Mouse (Mus musculus) intestine, embryonic 14.5 days (tissue): ENCODE data around the gene Pik3r1. TPM values are rescaled to one million over a fixed set of nuclear protein-coding genes. Genes with fewer than 3 reads are reported as not detected.
A peak's percentile ranks its signal among the peaks of the same experiment; 100 is the strongest.

Experiments
- ATAC-seq: fragments of 200-750 bp; cut with Nextera tagmentation; replicated peaks from 2 replicates; pipeline ENCODE4 v1.8.0; 2017; ENCODE audit warnings: low read depth, moderate number of reproducible peaks, moderate TSS enrichment, moderate library complexity; ENCODE audit not compliant: low FRiP score, low TSS enrichment
- DNase-seq: peaks from one replicate; pipeline ENCODE4 v3.0.0-alpha.2; 2018; ENCODE audit warnings: low spot score
- H3K27ac ChIP-seq: fragments of 300-500 bp; sonication (generic); 2 replicates; pipeline ENCODE4 v1.5.1; 2014; ENCODE audit warnings: low read depth, mild to moderate bottlenecking, control low read depth
- H3K27me3 ChIP-seq: fragments of 300-500 bp; sonication (generic); replicated peaks from 2 replicates; pipeline ENCODE4 v1.6.1; 2014; ENCODE audit warnings: low read length, control low read depth; ENCODE audit not compliant: control insufficient read depth, insufficient read depth
- H3K36me3 ChIP-seq: fragments of 300-500 bp; sonication (generic); 2 replicates; pipeline ENCODE4 v1.6.1; 2014; ENCODE audit warnings: low read length, control low read depth; ENCODE audit not compliant: control insufficient read depth, insufficient read depth
- H3K4me1 ChIP-seq: fragments of 300-500 bp; sonication (generic); replicated peaks from 2 replicates; pipeline ENCODE4 v1.6.1; 2014; ENCODE audit warnings: low read length, control low read depth, mixed read lengths; ENCODE audit not compliant: control insufficient read depth, insufficient read depth
- H3K4me2 ChIP-seq: fragments of 300-500 bp; sonication (generic); 2 replicates; pipeline ENCODE4 v1.6.1; 2014; ENCODE audit warnings: low read length
- H3K4me3 ChIP-seq: fragments of 300-500 bp; sonication (generic); 2 replicates; pipeline ENCODE4 v1.5.1; 2014; ENCODE audit warnings: low read depth, low read length, control low read depth, mixed read lengths
- H3K9ac ChIP-seq: fragments of 300-500 bp; sonication (generic); 2 replicates; pipeline ENCODE4 v1.6.1; 2014; ENCODE audit warnings: mild to moderate bottlenecking, low read length
- H3K9me3 ChIP-seq: fragments of 300-500 bp; sonication (generic); 2 replicates; pipeline ENCODE4 v1.6.1; 2016; ENCODE audit warnings: low read length, control low read depth; ENCODE audit not compliant: control insufficient read depth
- WGBS: fragments of 180-500 bp; shearing (Covaris S2); extraction: QIAGEN DNeasy Blood & Tissue Kit; methylation state at CpG from one replicate; pipeline ENCODE4 v1.1.7; 2014; 5-methylcytosine and 5-hydroxymethylcytosine counted together
- polyA plus RNA-seq: library from polyadenylated mRNA; unstranded; fragments of >200 nt; fragmentation: Nextera tagmentation; extraction: Ambion mirVana; gene quantifications from 2 replicates; pipeline ENCODE4 v1.2.1, GENCODE M21; 2014

Pik3r1 gene
- polyA plus RNA-seq, 1 experiment from 2014 or later, result 52.6 TPM

DNA sequence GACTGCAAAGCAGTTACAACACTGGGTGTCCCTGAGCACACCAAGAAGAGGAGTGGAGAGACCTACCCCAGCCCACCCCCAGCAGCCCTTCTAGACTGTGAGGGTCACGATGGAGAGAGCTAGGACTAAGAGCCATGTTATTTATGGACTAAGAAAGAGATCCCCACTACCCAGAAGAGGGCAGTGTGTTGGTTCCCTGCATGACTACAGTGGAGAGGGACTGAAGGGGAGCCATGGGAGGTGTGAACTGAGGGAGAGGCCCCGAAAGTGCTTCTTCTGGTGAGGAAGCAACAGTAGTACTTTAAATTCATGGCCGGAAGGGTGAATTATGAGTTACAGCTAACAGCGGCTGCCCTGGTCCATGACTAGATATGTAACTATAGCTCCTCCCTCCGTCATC lies 4.9 kb downstream of the Pik3r1 start:
- no peaks in the 10 kb centered on the region for H3K27me3 ChIP-seq
- DNase-seq (no peak), ATAC-seq (no peak)
- no peak overlapping the region for H3K27ac ChIP-seq
- H3K36me3 ChIP-seq, result no peaks in the 10 kb centered on the region; the same call in 1 of the 2 replicates
- H3K4me2 ChIP-seq, result peak overlapping the region; percentile 21; the same call in 1 of the 2 replicates
- WGBS, result 74% methylated on average over 5 of the region's 5 CpGs
- no peaks in the 10 kb centered on the region for H3K9me3 ChIP-seq
- no peak overlapping the region for H3K4me3 ChIP-seq
- peaks cover 65% of the 10 kb centered on the region for H3K4me1 ChIP-seq
- no peak overlapping the region for H3K9ac ChIP-seq

DNA sequence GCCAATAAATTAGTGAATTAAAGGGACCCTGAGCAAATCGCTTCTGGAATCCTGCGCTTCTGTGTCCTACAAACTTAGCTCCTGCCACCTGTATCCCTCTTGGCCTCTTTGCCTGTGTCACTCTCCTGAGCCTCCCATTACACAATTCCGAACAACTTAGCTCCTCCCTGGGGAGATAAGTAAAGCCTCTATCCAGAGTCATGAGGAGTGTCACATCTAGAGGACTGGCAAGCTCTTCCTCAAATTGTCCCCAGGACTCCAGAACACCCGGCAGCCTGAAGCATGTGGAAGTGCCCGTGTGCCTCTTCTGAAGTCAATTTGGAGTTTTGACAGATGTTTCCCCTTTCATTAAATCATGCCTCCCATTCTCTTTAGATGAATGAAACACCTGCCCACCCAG lies 6.4 kb downstream of the Pik3r1 start:
- 59% methylated on average over 5 of the region's 5 CpGs for WGBS
- H3K9ac ChIP-seq, result no peak overlapping the region
- no peak for DNase-seq
- H3K4me3 ChIP-seq, result no peak overlapping the region
- H3K27me3 ChIP-seq, result no peaks in the 10 kb centered on the region
- no peak overlapping the region for H3K4me2 ChIP-seq
- peaks cover 65% of the 10 kb centered on the region for H3K4me1 ChIP-seq
- peaks cover 14% of the 10 kb centered on the region for H3K36me3 ChIP-seq
- H3K27ac ChIP-seq, result no peak overlapping the region
- ATAC-seq, result no peak
- no peaks in the 10 kb centered on the region for H3K9me3 ChIP-seq

DNA sequence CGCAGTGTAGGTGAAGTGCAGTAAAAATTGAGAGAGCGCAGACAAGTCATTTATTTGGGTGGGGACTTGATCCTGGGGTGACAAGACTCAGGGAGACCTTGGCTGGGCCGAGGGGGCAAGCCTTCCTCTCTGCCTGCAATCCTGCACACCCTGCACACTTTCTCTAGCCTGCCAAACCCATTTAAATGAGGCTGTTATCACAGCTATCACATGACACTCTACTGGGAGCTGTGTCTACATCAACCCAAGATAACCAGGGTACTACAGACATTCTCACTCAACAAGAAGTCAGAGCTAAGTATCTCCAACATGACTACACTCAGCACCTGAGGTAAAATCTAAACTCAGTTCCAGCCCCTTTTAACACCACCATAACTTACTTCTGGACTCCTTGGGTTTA lies 7.1 kb downstream of the Pik3r1 start:
- Histone ChIP-seq H3K9ac (no peak overlapping the region), H3K9me3 (no peaks in the 10 kb centered on the region), H3K4me1 (peaks cover 61% of the 10 kb centered on the region), H3K36me3 (peaks cover 21% of the 10 kb centered on the region), H3K27ac (0 out of 2 replicates have a peak overlapping the region, but pooled peaks have one; percentile 36), H3K27me3 (no peaks in the 10 kb centered on the region), H3K4me3 (no peak overlapping the region), H3K4me2 (no peak overlapping the region)
- no peak for DNase-seq
- 40% methylated on average over 3 of the region's 3 CpGs for WGBS
- ATAC-seq, result peak; percentile 80

DNA sequence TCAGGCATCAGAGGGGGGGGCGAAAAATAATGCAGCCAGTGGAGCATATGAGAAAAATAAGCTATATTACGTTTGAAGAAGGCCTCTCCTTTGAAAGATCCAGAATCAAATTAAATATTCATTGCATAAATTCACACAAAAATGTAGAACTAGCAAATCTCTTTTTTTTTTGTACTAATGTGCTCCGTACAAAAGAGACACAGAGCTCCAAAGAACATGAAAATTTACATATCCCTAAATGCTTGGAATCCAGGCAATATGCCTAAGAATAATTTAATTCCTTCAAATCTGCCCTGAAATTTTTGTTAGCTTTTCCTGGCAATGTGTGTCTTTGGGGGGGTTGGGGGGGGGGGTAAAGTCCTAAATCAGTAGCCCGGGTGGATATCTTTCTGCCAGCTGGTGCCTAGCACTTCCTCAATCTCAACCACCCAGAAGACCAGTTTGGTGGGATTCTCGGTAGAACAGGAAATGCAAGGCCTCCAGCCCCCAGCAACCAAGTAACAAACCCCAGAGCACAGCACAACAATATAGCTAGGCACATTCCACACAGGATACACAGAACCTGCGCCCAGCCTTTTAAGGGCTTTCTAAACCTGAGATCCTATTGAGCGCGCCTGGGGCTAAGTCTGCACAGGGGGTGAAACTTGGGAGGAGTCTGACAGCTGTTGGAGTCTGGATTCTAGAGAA lies 7.9 kb downstream of the Pik3r1 start:
- no peaks in the 10 kb centered on the region for H3K27me3 ChIP-seq
- H3K9ac ChIP-seq, result no peak overlapping the region
- peak overlapping the region; percentile 3; the same call in 1 of the 2 replicates for H3K4me2 ChIP-seq
- no peak overlapping the region for H3K4me3 ChIP-seq
- 45% methylated on average over 8 of the region's 8 CpGs for WGBS
- no peaks in the 10 kb centered on the region for H3K9me3 ChIP-seq
- H3K4me1 ChIP-seq, result peaks cover 52% of the 10 kb centered on the region
- no peak for DNase-seq
- peak overlapping the region; percentile 36; the same call in 1 of the 2 replicates for H3K27ac ChIP-seq
- ATAC-seq, result no peak
- peaks cover 24% of the 10 kb centered on the region for H3K36me3 ChIP-seq

DNA sequence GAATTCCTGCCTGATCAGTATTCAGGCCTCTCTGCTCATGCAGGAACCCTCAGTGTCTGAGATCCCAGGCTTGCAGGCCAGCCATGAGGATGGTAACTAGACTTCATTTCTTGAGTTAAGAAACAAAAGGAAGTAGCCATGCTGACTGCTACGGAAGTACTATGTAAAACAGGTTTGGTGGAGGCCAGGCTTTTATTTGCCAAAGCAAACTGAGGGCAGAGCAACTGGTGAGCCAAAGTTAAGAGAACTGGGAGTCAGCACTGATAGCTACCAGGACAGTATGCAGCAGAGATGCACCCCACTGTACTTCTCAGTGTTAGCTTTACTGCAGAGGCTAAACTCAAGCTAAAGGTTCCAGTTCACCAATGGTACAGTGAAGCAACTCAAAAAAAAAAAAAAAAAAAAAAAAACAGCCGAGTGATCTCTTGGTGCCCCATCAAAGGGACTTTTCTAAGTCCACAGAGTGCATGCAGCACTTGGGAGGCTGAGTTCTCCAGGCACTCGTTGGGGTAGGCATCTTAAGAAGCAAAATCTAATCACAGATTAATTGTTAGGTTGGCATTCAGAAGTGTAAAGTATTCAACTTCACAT lies 8.6 kb downstream of the Pik3r1 start:
- no peak overlapping the region for H3K4me3 ChIP-seq
- DNase-seq, result no peak
- WGBS, result 22% methylated on average over 3 of the region's 3 CpGs
- H3K9ac ChIP-seq, result no peak overlapping the region
- H3K4me2 ChIP-seq, result no peak overlapping the region
- no peak overlapping the region for H3K27ac ChIP-seq
- H3K27me3 ChIP-seq, result no peaks in the 10 kb centered on the region
- H3K36me3 ChIP-seq, result peaks cover 24% of the 10 kb centered on the region
- ATAC-seq, result no peak
- peaks cover 51% of the 10 kb centered on the region for H3K4me1 ChIP-seq
- no peaks in the 10 kb centered on the region for H3K9me3 ChIP-seq

DNA sequence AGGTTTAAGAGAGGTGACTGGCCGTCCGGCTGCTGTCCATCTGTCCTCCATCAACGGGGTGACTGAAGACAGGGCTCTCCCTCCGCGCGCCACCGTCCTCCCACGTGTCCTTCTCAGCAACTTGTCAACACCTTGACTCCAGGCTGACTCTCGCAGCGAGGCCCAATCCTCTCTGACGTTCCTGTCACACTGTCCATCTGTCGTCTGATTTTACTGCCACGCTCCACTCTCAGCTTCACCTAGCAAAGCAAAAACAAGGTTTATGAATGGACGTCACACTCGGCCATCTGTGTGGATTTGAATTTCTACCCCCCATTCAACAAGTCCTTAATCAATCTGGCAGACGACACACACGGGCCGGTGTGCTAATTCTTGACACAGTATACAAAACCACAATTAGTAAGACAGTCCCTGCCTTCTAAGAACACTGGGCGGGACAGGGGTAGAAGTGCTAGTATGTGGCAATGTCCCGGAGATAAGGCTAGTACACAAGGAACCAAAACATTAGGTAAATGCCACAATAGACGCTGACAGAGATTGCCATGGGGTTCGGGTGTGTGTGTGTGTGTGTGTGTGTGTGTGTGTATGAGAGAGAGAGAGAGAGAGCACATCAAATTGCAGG lies 10.1 kb downstream of the Pik3r1 start:
- WGBS, result 78% methylated on average over 22 of the region's 22 CpGs
- H3K27me3 ChIP-seq, result no peaks in the 10 kb centered on the region
- H3K4me3 ChIP-seq, result no peak overlapping the region
- H3K36me3 ChIP-seq, result peaks cover 24% of the 10 kb centered on the region
- H3K4me1 ChIP-seq, result peaks cover 56% of the 10 kb centered on the region
- H3K27ac ChIP-seq, result no peak overlapping the region
- H3K9me3 ChIP-seq, result no peaks in the 10 kb centered on the region
- no peak overlapping the region for H3K4me2 ChIP-seq
- no peak for DNase-seq
- ATAC-seq, result no peak
- no peak overlapping the region for H3K9ac ChIP-seq

DNA sequence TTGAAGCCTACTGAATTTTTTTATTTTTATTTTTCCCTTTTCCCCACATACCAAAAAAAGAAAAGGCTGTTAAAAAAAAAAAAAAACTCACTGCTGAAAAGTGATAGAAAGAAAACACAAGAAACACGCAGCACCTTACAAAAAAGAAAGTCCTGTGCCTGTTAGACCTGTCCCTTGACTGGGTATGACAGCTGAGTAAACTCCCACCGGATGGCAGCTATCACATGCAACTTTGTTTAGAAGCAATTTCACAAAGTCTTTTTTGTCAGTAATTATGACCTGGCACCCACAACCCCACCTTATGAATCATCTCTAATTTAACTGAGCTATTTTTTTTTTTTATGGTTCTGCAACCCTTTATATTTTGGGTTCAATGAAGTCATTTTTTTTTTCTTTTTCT lies 12.8 kb downstream of the Pik3r1 start:
- H3K27ac ChIP-seq, result no peak overlapping the region
- H3K27me3 ChIP-seq, result no peaks in the 10 kb centered on the region
- WGBS, result 57% methylated on average over 2 of the region's 2 CpGs
- peaks cover 46% of the 10 kb centered on the region for H3K4me1 ChIP-seq
- H3K9ac ChIP-seq, result no peak overlapping the region
- no peaks in the 10 kb centered on the region for H3K9me3 ChIP-seq
- no peak overlapping the region for H3K4me3 ChIP-seq
- peaks cover 29% of the 10 kb centered on the region for H3K36me3 ChIP-seq
- ATAC-seq, result no peak
- no peak for DNase-seq
- H3K4me2 ChIP-seq, result no peak overlapping the region

DNA sequence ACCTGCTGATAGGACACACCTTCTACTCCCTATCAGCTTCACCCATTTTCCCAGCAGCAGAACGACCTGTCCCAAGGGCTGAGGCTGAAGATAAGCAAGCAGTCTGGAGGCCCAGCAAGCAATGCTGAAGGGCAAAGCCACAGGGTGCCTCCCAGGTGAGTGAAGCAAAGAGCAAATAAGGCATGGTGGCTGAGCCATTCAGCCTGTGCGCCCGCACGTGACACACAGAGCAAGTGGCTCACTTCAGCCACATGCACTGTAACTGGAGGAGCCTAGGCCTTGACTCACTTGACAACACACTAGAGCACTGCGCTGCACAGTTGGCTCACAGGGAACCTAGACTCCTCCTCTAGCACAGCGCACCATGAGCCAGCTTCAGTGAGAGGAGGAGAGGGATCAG lies 14.4 kb downstream of the Pik3r1 start:
- 60% methylated on average over 6 of the region's 6 CpGs for WGBS
- H3K9ac ChIP-seq, result no peak overlapping the region
- DNase-seq (peak; percentile 66), ATAC-seq (peak; percentile 94)
- H3K4me1 ChIP-seq, result peaks cover 31% of the 10 kb centered on the region
- no peak overlapping the region for H3K4me3 ChIP-seq
- peak overlapping the region; percentile 51; the same call in 1 of the 2 replicates for H3K27ac ChIP-seq
- H3K36me3 ChIP-seq, result peaks cover 29% of the 10 kb centered on the region
- H3K4me2 ChIP-seq, result no peak overlapping the region
- no peaks in the 10 kb centered on the region for H3K27me3 ChIP-seq
- no peaks in the 10 kb centered on the region for H3K9me3 ChIP-seq
